Mouse (Mus musculus) midbrain, embryonic 16.5 days (tissue): ENCODE measurements at regions not wholly inside any gene's neighbourhood (a gene's known extent, or its start where the extent isn't known, plus 50 kb on each side); places are given as distances from the start of the nearest gene placed in this dataset.

Experiments used
- ATAC-seq: fragments of 200-750 bp; cut with Nextera tagmentation; 2 replicates; pipeline ENCODE4 v1.8.0; 2017; ENCODE audit warnings: moderate TSS enrichment
- H3K27ac ChIP-seq: fragments of 300-500 bp; sonication (generic); 2 replicates; pipeline ENCODE4 v1.5.1; 2014; ENCODE audit warnings: mild to moderate bottlenecking, low read length, mixed read lengths
- H3K27me3 ChIP-seq: fragments of 300-500 bp; sonication (generic); 2 replicates; pipeline ENCODE4 v1.6.1; 2014; ENCODE audit warnings: low read depth, low read length, mixed read lengths; ENCODE audit not compliant: control insufficient read depth, insufficient read depth
- H3K36me3 ChIP-seq: fragments of 300-500 bp; sonication (generic); 2 replicates; pipeline ENCODE4 v1.6.1; 2014; ENCODE audit warnings: mild to moderate bottlenecking, low read length, moderate library complexity, mixed read lengths; ENCODE audit not compliant: control insufficient read depth, insufficient read depth
- H3K4me1 ChIP-seq: fragments of 300-500 bp; sonication (generic); 2 replicates; pipeline ENCODE4 v1.6.1; 2014; ENCODE audit warnings: mild to moderate bottlenecking, low read length, mixed read lengths; ENCODE audit not compliant: control insufficient read depth, insufficient read depth
- H3K4me2 ChIP-seq: fragments of 300-500 bp; sonication (generic); 2 replicates; pipeline ENCODE4 v1.6.1; 2014; ENCODE audit warnings: mild to moderate bottlenecking, low read length, mixed read lengths
- H3K4me3 ChIP-seq: fragments of 300-500 bp; sonication (generic); 2 replicates; pipeline ENCODE4 v1.5.1; 2014; ENCODE audit warnings: low read depth, mild to moderate bottlenecking, low read length, moderate library complexity, mixed read lengths
- H3K9ac ChIP-seq: fragments of 300-500 bp; sonication (generic); 2 replicates; pipeline ENCODE4 v1.6.1; 2014; ENCODE audit warnings: low read depth, low read length, mixed read lengths
- H3K9me3 ChIP-seq: fragments of 300-500 bp; sonication (generic); replicated peaks from 2 replicates; pipeline ENCODE4 v1.6.1; 2014; ENCODE audit warnings: mild to moderate bottlenecking, low read length, mixed read lengths; ENCODE audit not compliant: control insufficient read depth, poor library complexity, severe bottlenecking
- WGBS: fragments of 180-500 bp; shearing (Covaris S2); extraction: QIAGEN DNeasy Blood & Tissue Kit; methylation state at CpG from one replicate; pipeline ENCODE4 v1.1.7; 2014; 5-methylcytosine and 5-hydroxymethylcytosine counted together

GRCm38 (mm10) chr19:14740139-14740538 is 142.3 kb upstream of the Tle4 start:
- Histone ChIP-seq H3K36me3 (no peaks in the 10 kb centered on the region), H3K9ac (no peak overlapping the region), H3K4me1 (no peaks in the 10 kb centered on the region), H3K4me3 (no peak overlapping the region), H3K9me3 (no peaks in the 10 kb centered on the region), H3K27me3 (no peaks in the 10 kb centered on the region), H3K4me2 (no peak overlapping the region), H3K27ac (no peak overlapping the region)
- ATAC-seq: no peak
- WGBS: 100% methylated on average over 1 of the region's 1 CpGs

DNA sequence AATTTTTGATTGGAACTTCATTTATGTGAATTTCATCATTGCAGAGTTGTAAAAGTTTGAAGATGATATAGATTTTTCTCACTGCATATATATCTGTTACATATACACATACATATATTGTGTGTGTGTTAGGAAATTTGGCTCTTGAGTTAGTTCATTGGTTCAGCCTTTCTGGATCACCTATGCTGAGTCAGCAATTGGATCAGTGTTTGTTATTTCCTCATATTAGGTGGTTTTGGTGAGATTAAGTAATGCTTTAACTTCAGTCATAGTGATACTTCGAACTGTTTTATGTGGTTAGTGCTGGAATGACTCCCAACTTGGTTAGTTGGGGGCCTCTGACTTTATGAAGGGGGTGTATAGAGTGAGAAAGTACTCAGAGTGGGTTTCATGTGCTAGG is 138.7 kb upstream of the Tle4 start:
- no peak overlapping the region for H3K9ac ChIP-seq
- no peaks in the 10 kb centered on the region for H3K27me3 ChIP-seq
- H3K4me3 ChIP-seq: no peak overlapping the region
- no peaks in the 10 kb centered on the region for H3K36me3 ChIP-seq
- no peaks in the 10 kb centered on the region for H3K4me1 ChIP-seq
- H3K9me3 ChIP-seq: no peaks in the 10 kb centered on the region
- no peak for ATAC-seq
- 89% methylated on average over 1 of the region's 1 CpGs for WGBS
- no peak overlapping the region for H3K4me2 ChIP-seq
- no peak overlapping the region for H3K27ac ChIP-seq

DNA sequence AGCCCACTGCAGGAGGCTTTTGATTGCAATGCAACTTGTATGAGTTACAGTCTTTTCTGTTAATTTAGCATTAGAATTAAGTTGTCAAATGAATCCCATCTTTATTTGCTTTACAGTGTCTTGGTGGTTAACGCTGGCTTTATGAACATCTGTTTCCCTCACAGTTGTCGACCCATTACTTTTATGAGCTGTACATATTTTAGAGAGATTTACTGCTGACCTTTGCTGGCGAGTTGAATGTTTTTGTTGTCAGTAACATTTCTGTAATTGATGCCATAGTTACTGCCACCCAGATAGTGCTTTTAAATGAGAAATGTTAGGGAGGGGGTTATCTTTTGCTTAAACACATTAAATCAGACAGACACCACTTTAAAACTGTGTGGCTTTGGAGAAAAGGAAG is 127.5 kb upstream of the Tle4 start:
- no peak for ATAC-seq
- no peak overlapping the region for H3K4me2 ChIP-seq
- WGBS: 59% methylated on average over 3 of the region's 3 CpGs
- no peak overlapping the region for H3K27ac ChIP-seq
- H3K4me3 ChIP-seq: no peak overlapping the region
- no peak overlapping the region for H3K9ac ChIP-seq
- H3K4me1 ChIP-seq: no peaks in the 10 kb centered on the region
- H3K27me3 ChIP-seq: no peaks in the 10 kb centered on the region
- H3K36me3 ChIP-seq: no peaks in the 10 kb centered on the region
- H3K9me3 ChIP-seq: no peaks in the 10 kb centered on the region

DNA sequence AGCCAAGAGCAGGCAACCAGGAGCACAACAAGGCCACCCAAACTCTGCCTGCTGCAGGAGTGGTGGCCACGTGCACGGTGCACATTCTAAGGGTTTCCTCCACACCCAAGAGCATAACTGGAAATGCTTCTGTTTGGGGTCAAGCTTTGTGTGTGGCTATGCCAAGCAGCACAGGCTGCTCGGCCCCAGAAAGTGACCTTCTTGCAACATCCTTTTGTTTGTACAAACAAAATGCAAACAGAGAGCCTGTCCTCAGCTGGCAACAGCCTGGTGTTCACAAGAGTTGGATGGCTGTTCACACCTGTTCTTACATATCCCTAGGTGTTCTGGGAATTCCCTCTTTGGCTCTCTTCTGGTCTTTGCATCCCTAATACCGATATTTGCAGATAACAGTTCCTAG is 126.8 kb upstream of the Tle4 start:
- H3K27ac ChIP-seq: no peak overlapping the region
- H3K9ac ChIP-seq: no peak overlapping the region
- no peaks in the 10 kb centered on the region for H3K27me3 ChIP-seq
- no peak overlapping the region for H3K4me3 ChIP-seq
- H3K4me2 ChIP-seq: no peak overlapping the region
- WGBS: 79% methylated on average over 4 of the region's 4 CpGs
- H3K4me1 ChIP-seq: no peaks in the 10 kb centered on the region
- H3K36me3 ChIP-seq: no peaks in the 10 kb centered on the region
- no peak for ATAC-seq
- no peaks in the 10 kb centered on the region for H3K9me3 ChIP-seq

DNA sequence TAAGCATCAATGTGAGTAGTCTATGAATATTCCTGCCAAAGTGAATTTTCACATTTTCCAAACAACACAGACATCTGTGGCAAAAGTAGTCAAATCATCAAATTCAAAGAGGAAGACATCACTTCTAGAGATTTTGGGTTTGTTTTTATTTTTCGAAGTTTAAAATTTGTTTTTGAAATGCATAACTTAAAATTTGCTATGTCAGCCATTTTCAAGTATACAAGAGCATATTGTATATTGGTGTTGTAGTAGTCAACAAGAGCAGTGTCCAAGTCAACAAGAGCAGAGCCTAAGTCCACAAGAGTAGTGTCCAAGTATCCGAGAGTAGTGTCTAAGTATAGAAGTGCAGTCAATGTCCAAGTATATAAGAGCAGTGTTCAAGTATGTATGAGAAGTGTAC is 107.9 kb upstream of the Tle4 start:
- H3K4me1 ChIP-seq: no peaks in the 10 kb centered on the region
- H3K36me3 ChIP-seq: no peaks in the 10 kb centered on the region
- no peak overlapping the region for H3K9ac ChIP-seq
- no peak overlapping the region for H3K27ac ChIP-seq
- H3K4me3 ChIP-seq: no peak overlapping the region
- H3K27me3 ChIP-seq: no peaks in the 10 kb centered on the region
- no peaks in the 10 kb centered on the region for H3K9me3 ChIP-seq
- no peak overlapping the region for H3K4me2 ChIP-seq
- ATAC-seq: no peak
- WGBS: 97% methylated on average over 2 of the region's 2 CpGs

DNA sequence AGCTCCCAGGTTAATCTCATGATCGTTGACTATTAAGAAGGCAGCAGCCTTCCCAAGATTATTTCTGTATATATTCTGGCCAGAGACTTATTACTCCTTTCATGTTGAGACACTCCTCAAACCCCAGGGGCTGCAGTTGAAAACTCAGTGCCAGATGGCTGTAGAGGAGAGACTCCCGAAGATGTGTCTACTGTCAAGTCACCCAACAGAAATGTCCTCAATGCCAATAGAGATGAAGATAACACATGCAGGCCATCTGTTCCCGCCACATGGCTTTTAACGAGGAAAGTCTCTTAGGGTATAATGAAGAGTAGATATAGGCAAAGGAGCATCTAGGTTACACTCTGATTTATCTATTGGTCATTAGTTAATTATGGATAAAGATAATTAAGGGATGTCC is 103.3 kb upstream of the Tle4 start:
- H3K9ac ChIP-seq: no peak overlapping the region
- H3K27ac ChIP-seq: no peak overlapping the region
- no peaks in the 10 kb centered on the region for H3K9me3 ChIP-seq
- no peak for ATAC-seq
- H3K4me1 ChIP-seq: no peaks in the 10 kb centered on the region
- H3K36me3 ChIP-seq: no peaks in the 10 kb centered on the region
- H3K4me3 ChIP-seq: no peak overlapping the region
- H3K27me3 ChIP-seq: no peaks in the 10 kb centered on the region
- 72% methylated on average over 4 of the region's 4 CpGs for WGBS
- no peak overlapping the region for H3K4me2 ChIP-seq

DNA sequence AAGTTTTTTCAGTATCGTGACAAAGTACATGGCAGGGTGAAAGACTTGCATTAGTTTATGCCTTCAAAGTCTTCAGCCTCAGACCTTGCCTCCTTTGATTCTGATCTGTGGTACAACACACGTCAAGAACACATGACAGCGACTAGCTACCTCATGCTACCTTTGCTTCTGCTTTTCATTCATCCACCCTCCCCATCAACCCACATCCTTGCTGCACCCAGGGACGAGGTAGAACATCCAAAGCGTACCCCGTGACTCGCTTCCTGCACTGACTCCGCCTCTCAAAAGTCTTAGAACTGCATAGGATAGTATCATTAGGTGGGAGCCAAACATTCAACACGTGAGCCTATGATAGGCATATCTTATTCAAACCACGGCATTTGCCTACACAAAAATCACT is 97.5 kb upstream of the Tle4 start:
- WGBS: 97% methylated on average over 10 of the region's 10 CpGs
- Histone ChIP-seq H3K9me3 (no peaks in the 10 kb centered on the region), H3K27ac (no peak overlapping the region), H3K4me1 (no peaks in the 10 kb centered on the region), H3K4me2 (no peak overlapping the region), H3K4me3 (no peak overlapping the region), H3K9ac (no peak overlapping the region), H3K27me3 (no peaks in the 10 kb centered on the region), H3K36me3 (no peaks in the 10 kb centered on the region)
- ATAC-seq: no peak

DNA sequence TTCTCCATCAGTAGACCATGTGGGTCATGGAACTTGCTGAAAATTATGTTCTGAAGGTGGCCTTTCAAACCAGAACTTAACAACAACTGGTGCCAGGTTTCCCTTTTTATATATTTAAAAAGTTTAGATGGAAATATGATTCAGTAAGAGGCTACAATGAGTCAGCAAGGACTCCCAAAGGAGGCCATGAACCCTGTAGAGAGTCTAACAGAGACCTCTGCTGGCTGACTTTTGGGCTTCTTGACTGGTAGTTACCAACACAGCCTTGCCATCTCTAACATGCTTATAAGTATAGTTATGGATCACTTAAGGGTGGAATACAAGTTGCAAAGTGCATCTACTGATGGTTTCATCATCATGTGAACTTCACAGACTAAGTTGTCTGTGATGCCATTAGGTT is 94.3 kb upstream of the Tle4 start:
- H3K4me3 ChIP-seq: no peak overlapping the region
- no peak for ATAC-seq
- H3K36me3 ChIP-seq: no peaks in the 10 kb centered on the region
- H3K4me1 ChIP-seq: no peaks in the 10 kb centered on the region
- no peaks in the 10 kb centered on the region for H3K9me3 ChIP-seq
- no peaks in the 10 kb centered on the region for H3K27me3 ChIP-seq
- H3K27ac ChIP-seq: no peak overlapping the region
- no peak overlapping the region for H3K9ac ChIP-seq
- no peak overlapping the region for H3K4me2 ChIP-seq

- Histone ChIP-seq H3K4me1 (no peaks in the 10 kb centered on the region), H3K4me2 (no peak overlapping the region), H3K27me3 (no peaks in the 10 kb centered on the region), H3K9ac (no peak overlapping the region), H3K4me3 (no peak overlapping the region), H3K27ac (no peak overlapping the region), H3K36me3 (no peaks in the 10 kb centered on the region), H3K9me3 (no peaks in the 10 kb centered on the region)
- ATAC-seq: no peak
- WGBS: 100% methylated on average over 1 of the region's 1 CpGs
Observed at GRCm38 (mm10) chr19:14685628-14686027, 87.8 kb upstream of the Tle4 start.

- 89% methylated on average over 3 of the region's 3 CpGs for WGBS
- H3K36me3 ChIP-seq: no peaks in the 10 kb centered on the region
- H3K9me3 ChIP-seq: no peaks in the 10 kb centered on the region
- no peak overlapping the region for H3K9ac ChIP-seq
- no peak overlapping the region for H3K4me2 ChIP-seq
- no peak for ATAC-seq
- H3K4me3 ChIP-seq: no peak overlapping the region
- H3K4me1 ChIP-seq: no peaks in the 10 kb centered on the region
- no peaks in the 10 kb centered on the region for H3K27me3 ChIP-seq
- H3K27ac ChIP-seq: no peak overlapping the region
Observed at GRCm38 (mm10) chr19:14684669-14685068, 86.8 kb upstream of the Tle4 start.
